Mouse (Mus musculus) adrenal gland, postnatal 4 days (tissue): ENCODE results near the gene Kctd4. TPM values are rescaled to one million over a fixed set of nuclear protein-coding genes. Genes with fewer than 3 reads are reported as not detected.

Experiments
- DNase-seq, 2 experiments: peaks; one replicate each; pipeline ENCODE4 v3.0.0; 2021 to 2022; ENCODE audit warnings: low spot score in 2 of 2, mixed read lengths in 2 of 2
- total RNA-seq, 2 experiments: library from RNA; stranded (reverse); gene quantifications; 2 replicates each; pipeline ENCODE4 v1.2.3; 2021

Gene Kctd4
- total RNA-seq, 2 experiments from 2014 or later: not detected

GRCm38 (mm10) chr14:75989168-75989567, 34.4 kb downstream of the Kctd4 start:
- DNase-seq: no peak

GRCm38 (mm10) chr14:75990936-75991335, 36.1 kb downstream of the Kctd4 start:
- DNase-seq: no peak

- DNase-seq: no peak
These were observed 37.6 kb downstream of the Kctd4 start for GRCm38 (mm10) chr14:75992371-75992770.

- no peak for DNase-seq
These were observed 43.3 kb downstream of the Kctd4 start for GRCm38 (mm10) chr14:75998082-75998481.

GRCm38 (mm10) chr14:76001781-76002180, 47.0 kb downstream of the Kctd4 start:
- no peak for DNase-seq

- no peak for DNase-seq
These were observed 50.2 kb downstream of the Kctd4 start for GRCm38 (mm10) chr14:76005011-76005410.

GRCm38 (mm10) chr14:76008174-76008573, 53.4 kb downstream of the Kctd4 start:
- no peak for DNase-seq

GRCm38 (mm10) chr14:76009185-76009584, 54.4 kb downstream of the Kctd4 start:
- no peak for DNase-seq

GRCm38 (mm10) chr14:76010102-76011061, 55.6 kb downstream of the Kctd4 start, which contains the start of gene Gtf2f2:
TSS of gene Gtf2f2 (minus strand) at chr14:76010865.
- peak; percentile 93 to 98 for DNase-seq

GRCm38 (mm10) chr14:76011062-76011457, 56.3 kb downstream of the Kctd4 start:
- DNase-seq: no peak

- no peak for DNase-seq
These were observed 59.5 kb downstream of the Kctd4 start for GRCm38 (mm10) chr14:76014331-76014730.

Other genes starting within 250 kb of the Kctd4 start
- 10 to 100 TPM; 30.5 to 32.2 TPM for gene Cog3, start 200.5 kb upstream of the Kctd4 start, total RNA-seq
- 10 to 100 TPM; 46.9 to 51.2 TPM for gene Slc25a30, start 168.0 kb upstream of the Kctd4 start, total RNA-seq
- 1,000 to 10,000 TPM; 3,227 to 3,375 TPM for gene Tpt1, start 109.9 kb upstream of the Kctd4 start, total RNA-seq
- gene Gtf2f2, start 55.9 kb downstream of the Kctd4 start, total RNA-seq: 10 to 100 TPM; 28.6 to 31.0 TPM
- 10 to 100 TPM; 24.2 to 24.8 TPM for gene Gpalpp1, start 155.8 kb downstream of the Kctd4 start, total RNA-seq
- gene Nufip1, start 155.9 kb downstream of the Kctd4 start, total RNA-seq: 10 to 100 TPM; 11.9 to 12.5 TPM